Mouse (Mus musculus): ENCODE results near the gene Glra3.

The Glra3 gene

GRCm38 (mm10) chr8:55939870-55940525, at the start of gene Glra3:
Glra3 (plus strand) TSS chr8:55940460.
- no peak for DNase-seq (ENCODE audit: low spot score in 2 of 2)

GRCm38 (mm10) chr8:55906848-55907247, 33.4 kb upstream of the Glra3 start, which contains the start of gene Adam29:
Adam29 (minus strand) TSS chr8:55906948.
- no peak for DNase-seq (ENCODE audit: low spot score in 2 of 2)

- DNase-seq (ENCODE audit: low spot score in 2 of 2), result no peak
Measured at GRCm38 (mm10) chr8:55940526-55940880, 243 bp downstream of the Glra3 start.

- DNase-seq (ENCODE audit: low spot score in 2 of 2), result no peak
Measured at GRCm38 (mm10) chr8:55964759-55965320, 24.6 kb downstream of the Glra3 start.

GRCm38 (mm10) chr8:55997859-55998258, 57.6 kb downstream of the Glra3 start:
- DNase-seq (ENCODE audit: low spot score in 2 of 2), result no peak

- DNase-seq (ENCODE audit: low spot score in 2 of 2), result no peak
Measured at GRCm38 (mm10) chr8:56054324-56054723, 114.1 kb downstream of the Glra3 start.

GRCm38 (mm10) chr8:56063081-56063480, 122.8 kb downstream of the Glra3 start:
- peak in 1 of 2 experiments; percentile 26 for DNase-seq (ENCODE audit: low spot score in 2 of 2)

GRCm38 (mm10) chr8:56070486-56071254, 130.4 kb downstream of the Glra3 start:
- DNase-seq (ENCODE audit: low spot score in 2 of 2), result no peak

- DNase-seq (ENCODE audit: low spot score in 2 of 2), result no peak
Measured at GRCm38 (mm10) chr8:56083654-56084053, 143.4 kb downstream of the Glra3 start.

- no peak for DNase-seq (ENCODE audit: low spot score in 2 of 2)
Measured at GRCm38 (mm10) chr8:56094385-56094784, 154.1 kb downstream of the Glra3 start.

- DNase-seq (ENCODE audit: low spot score in 2 of 2), result no peak
Measured at GRCm38 (mm10) chr8:56110296-56110695, 170.0 kb downstream of the Glra3 start.

- DNase-seq (ENCODE audit: low spot score in 2 of 2), result no peak
Measured at GRCm38 (mm10) chr8:56129357-56129756, 189.1 kb downstream of the Glra3 start.

GRCm38 (mm10) chr8:56150697-56151096, 210.4 kb downstream of the Glra3 start:
- no peak for DNase-seq (ENCODE audit: low spot score in 2 of 2)

- DNase-seq (ENCODE audit: low spot score in 2 of 2), result no peak
Measured at GRCm38 (mm10) chr8:56151574-56151973, 211.3 kb downstream of the Glra3 start.

- no peak for DNase-seq (ENCODE audit: low spot score in 2 of 2)
Measured at GRCm38 (mm10) chr8:56158966-56159365, 218.7 kb downstream of the Glra3 start.

All from spleen, postnatal 10 days (tissue).